Mouse (Mus musculus): ENCODE measurements around the gene B2m. TPM values are rescaled to one million over a fixed set of nuclear protein-coding genes. Genes with fewer than 3 reads are reported as not detected.
"Not testable (repeated sequence)": the region's sequence is repeated elsewhere in the genome, so short reads cannot be mapped to it uniquely, and the experiment has no call there.

The B2m gene
- total RNA-seq (2021), result 100 to 1,000 TPM; 114 to 128 TPM
- long read RNA-seq, transcript B2m-201 (4 exons, 860 nt), result major isoform, 32 of 36 reads
- long read RNA-seq, partial matches to known transcripts, result 3 of 36 reads
- long read RNA-seq, other reads (novel, unspliced or antisense), result 1 of 36 reads

DNA sequence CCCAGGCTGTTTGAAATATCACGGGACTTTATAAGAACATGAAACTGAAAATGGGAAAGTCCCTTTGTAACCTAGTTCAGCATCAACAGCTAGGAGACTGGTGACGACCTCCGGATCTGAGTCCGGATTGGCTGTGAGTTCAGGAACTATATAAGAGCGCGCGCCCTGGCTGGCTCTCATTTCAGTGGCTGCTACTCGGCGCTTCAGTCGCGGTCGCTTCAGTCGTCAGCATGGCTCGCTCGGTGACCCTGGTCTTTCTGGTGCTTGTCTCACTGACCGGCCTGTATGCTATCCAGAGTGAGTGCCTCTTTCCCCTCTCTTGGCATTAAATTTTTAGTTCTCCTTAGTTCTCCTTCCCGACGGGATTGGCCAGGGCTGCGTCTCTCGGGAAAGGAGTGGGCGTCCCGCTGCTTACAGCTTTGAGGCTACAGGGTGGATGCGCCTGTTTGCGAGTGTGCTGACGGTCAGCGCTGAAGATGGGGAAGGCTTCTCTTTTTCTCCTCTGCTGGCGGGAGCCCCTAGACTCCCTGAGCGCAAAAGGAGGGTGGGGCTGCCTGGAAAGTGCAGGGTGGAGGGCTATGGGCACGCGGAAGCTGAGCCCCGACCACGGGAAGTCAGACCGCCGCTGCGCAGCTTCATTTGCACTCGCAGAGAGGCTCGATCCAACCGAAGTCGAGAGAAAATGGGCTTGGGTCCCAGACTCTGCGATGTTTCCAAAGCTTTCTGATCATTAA, at the start of gene B2m:
B2m (plus strand) TSS at position 179 of the 734 bp plus-strand sequence.
- peak; percentile 82 to 97 for DNase-seq (ENCODE audit: low spot score in 2 of 2)

DNA sequence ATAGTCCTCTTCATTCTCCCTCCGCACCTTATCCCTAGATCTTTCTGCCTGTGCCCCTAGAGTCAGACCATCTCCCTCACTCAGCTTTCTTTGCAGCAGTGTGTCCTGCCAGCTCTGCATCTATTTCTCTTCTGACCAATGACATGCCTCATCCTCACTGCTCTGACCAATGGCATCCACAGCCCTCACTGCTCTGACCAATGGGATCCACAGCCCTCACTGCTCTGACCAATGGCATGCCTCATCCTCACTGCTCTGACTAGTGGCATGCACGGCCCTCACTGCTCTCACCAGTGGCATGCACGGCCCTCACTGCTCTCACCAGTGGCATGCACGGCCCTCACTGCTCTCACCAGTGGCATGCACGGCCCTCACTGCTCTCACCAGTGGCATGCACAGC, 49.8 kb upstream of the B2m start:
- not testable (repeated sequence) for DNase-seq (ENCODE audit: low spot score in 2 of 2)

DNA sequence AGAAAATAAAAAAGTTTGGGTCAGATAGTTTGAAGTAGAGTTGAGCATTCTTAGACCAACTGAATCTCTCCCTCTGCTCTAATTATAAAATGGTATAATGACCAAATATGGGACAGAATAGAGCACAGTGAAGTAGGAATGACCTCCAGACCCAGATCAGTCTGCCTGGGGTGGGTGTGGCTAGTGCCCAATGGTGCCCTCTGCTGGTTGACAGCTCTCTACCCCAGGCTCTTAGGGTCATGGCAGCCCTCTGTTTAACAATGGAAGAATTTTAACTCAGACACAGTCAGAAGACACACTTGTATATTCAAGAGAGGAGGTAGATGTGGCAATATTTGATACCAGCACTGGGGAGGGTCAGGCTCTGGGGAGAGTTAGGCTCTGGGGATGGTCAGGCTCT, 45.4 kb upstream of the B2m start:
- no peak for DNase-seq (ENCODE audit: low spot score in 2 of 2)

DNA sequence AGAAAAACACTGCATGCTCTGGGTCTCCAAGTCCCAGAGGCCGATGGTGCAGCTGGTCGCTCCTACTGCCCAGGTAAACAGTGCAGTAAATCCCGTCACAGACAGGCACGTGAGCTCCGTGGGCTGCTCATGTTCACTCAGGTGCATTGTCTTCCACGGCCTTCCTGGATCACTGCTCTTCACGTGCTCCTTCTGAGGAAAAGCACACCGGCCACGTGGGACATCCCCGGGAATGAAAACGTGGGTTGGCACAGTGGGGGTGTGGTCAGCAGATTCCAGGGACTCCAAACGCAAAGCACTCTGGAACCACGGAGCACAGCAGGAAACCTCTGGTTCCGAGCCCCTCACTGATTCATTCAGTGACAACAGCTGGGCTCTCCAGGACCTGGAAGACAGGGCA, 39.4 kb upstream of the B2m start:
- DNase-seq (ENCODE audit: low spot score in 2 of 2), result no peak

DNA sequence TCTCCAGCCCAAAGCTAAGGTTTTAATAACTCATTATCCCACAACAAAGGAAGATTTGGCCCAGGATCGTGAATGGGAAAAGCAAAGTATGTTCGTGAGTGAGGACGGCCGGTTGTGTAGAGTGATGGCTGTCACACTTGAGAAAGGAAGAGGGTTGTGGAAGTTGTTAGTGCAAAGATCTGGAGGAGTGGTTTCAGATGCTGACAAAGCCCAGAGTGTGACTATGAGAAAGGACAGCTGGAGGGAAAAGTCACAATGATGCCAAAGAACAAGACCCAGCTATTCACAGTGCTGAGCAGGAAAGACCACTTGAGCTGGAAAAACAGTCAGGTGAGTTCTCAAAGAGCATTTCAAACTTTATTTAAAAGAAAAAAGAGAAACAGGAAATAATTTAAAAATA, 37.8 kb upstream of the B2m start:
- DNase-seq (ENCODE audit: low spot score in 2 of 2), result no peak

DNA sequence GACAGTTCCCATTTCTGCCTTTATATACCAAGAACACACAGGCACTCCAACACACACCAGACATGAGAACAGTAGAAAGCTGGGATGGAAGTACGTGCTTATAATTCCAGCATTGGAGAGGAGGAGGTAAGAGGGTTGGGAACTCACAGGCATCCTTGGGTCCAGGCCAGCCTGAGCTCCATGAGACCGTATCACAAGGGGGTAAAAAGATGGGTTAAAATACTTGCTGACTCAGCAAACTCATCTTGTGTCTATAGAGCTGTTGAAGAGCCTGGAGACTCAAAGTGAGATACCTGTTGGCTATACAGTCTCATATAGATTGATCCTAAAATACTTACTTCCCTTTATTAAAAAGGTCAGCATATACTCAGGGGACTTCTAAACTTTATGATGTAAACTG, 30.6 kb upstream of the B2m start:
- no peak for DNase-seq (ENCODE audit: low spot score in 2 of 2)

DNA sequence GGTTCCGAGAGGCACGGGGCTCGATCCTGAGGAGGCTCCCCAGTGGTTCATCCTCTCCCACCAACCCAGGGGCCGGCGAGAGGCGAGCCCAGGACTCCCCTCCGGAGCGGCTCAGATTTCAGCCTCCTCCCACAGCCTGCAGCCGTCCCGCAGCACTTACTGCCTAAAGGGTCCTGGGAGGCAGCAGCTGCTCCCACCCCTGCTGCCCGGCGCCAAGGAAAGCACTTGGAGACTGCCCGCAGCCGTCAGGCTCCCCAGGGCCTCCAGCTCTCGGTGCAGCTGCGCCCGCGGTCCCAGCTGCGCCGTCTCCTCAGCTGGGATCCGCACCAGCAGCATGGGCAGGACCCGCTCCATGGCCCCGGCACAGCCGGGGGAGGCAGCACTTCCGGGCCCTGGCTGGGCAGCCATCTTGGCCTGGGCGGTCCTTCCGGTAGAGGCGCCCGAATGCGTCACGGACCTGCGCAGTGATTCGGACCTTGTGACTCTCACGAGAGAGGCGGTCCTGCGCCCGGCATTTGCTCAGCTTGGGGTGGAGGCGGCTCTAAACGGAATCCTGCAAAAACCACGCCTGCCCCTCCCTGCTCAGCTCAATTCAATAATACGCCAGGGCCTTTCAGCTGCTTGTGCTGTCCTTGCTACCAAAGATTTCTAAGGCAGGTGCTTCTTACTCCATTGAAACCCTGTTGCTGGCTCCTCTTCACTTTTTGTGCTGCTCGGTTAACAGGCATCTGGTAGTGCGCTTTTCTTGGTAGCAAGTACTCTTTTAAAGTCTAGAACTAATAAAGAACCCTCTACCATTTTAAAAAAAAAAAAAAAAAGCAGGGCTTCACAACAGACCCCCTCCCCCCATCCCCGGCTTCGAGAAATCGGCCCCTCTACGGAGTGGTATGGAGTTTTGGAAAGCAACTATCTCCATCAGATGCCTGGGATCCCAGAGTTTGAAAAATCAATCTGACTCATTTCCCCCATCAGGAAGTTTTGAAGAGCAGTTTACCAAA, 29.2 kb upstream of the B2m start, which contains the start of gene Spg11:
Spg11 (minus strand) TSS at position 426 of the 998 bp plus-strand sequence.
- DNase-seq (ENCODE audit: low spot score in 2 of 2), result peak; percentile 98 to 99

DNA sequence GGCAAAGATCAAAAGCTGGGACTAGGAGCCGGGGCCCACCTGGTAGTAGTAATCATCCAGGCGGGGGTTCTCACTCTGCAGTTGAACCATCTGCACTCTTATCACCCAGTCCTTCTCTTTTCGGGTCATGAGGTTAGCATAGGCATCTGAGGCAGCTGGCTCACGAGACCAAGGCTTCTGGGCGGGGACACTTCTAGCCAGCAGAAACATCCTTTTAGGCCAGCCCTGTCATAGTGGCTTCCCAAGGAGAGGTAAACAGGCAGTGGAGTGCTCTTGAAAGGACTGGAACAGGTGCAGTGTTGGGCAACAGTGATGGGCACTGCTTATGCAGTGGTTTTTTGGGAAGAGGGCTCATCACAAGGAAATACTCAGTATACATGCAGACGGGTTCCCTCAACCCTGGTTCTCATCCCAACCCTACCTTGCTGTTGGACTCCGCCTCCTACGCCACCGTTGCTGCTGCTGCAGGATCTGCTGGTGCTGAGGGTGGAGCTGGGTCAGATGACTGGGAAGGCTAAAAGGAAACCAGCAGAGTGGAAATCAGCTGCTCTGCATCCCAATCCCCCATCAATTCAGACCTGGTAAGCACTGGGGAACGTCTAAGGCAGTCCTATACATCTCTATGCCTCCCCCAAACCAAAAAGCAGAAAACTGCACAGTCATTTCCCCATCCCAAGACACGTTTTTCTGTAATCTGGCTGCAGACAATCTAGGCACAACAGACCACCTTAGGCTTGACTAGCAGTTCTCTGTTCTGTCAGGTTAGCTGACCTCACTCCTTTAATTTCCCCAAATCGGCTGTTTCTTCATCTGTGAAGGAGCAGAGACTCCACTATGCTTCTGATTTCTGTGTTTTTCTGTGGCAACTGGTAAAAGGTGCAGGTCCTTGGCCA, 21.6 kb upstream of the B2m start:
- no peak for DNase-seq (ENCODE audit: low spot score in 2 of 2)

DNA sequence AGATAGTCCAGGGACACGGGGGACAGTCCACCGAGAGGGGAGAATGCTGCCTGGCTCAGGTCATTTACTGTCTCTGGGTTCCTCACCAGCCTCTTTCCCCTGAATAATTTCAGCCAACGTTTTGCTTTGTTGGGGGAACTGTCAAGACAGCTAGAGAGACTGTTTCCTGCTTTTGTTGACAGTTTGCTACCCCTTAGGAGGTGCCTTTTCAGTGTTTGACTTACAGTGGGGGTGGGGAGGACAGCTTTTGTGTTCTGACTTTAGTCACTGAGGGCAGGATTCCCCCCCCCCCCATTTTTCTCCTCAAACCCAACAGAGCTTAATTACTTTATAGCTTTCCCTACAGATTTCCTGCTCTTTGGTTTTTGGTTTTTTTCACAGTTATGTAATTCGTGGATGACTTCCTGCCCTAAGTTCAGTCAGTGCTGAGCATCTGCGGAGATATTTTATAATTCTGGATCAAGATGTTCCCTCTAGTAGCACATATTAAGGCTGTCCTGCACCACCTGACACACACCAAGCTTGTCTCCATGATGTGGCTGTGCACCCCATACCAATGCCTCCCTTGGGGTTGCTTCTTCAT, 20.6 kb upstream of the B2m start:
- DNase-seq (ENCODE audit: low spot score in 2 of 2), result no peak

DNA sequence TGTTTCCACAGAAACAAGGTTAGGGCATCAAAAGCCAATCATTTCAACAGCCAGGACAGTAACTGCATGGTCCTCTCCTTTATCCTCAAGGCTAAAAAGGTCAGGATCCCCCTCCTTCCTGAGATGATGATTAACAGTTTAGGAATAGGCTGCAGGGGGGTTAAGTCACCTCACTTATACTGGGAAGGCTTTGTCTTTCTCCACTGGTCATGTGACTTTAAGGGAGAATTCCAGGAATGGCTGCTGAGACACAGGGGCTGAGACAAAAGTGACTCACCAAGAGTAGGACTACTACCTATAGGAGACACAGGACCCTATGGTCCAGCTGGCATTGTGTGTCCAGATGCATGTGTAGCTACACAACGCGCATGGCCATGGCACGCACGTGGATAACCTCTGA, 19.9 kb upstream of the B2m start:
- no peak for DNase-seq (ENCODE audit: low spot score in 2 of 2)

DNA sequence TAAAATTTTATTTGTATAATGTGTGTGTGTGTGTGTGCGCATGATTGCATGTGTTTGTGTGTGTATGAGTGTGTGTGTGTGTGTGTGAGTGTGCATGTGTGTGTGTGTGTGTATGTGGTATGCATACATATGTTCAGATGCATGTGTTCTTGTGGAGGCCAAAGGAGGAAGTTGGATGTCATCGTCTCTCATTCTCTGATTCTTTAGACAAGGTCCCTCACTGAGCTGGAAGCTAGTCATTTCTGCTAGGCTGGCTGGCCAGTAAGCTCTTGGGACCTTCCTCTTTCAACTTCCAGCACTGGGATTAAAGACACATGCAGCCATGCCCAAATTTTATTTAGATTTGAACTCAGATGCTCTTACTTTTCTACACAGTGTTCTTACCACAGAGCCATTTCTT, 15.4 kb upstream of the B2m start:
- no peak for DNase-seq (ENCODE audit: low spot score in 2 of 2)

DNA sequence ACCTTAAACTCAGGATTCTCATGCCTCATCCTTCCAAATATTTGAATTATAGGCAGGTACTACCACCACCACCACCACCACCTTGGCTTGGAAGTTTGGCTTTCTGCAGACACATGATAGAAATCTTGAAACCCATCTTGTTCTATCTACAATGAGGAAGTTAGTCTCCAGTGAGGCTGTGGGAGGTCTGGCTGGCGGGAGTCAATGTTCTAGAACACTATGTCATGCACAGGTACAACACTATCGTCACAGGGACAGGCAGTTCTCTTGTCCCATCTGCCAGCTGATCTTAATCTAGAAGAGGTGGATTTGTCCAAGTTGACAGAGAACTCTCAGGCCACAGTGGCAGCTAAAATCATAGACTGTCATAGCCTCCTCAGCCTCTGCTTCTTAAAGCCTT, 14.9 kb upstream of the B2m start:
- DNase-seq (ENCODE audit: low spot score in 2 of 2), result no peak

DNA sequence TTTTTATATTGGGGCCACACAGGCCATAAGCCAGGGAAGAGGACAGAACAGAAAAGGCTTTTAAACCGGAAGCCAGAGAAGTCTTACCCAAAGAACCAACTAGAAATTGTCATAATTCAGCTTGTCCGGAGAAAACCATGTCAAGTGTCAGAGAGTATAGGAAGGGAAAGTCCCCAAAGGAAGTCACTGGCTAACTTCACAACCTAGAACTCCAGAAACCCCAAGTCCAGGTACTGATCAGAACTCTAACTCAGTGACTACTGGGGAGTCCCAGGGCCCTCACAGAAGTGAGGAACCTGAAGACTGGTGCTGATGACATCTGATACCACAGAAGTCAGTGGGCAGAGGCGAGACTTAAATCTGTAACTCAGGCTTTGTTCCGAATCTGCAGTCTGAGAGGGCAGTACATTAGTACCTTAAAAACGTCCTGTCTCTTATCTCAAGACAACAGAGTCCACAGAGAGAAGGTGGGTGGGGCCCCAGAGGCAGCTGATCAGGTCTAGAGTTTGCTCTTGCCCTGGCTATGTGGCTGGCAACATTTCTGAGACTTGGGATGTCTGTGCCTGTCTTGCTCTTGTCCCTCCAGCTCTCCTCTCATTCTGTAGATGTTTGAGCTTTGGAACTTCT, 9.5 kb upstream of the B2m start:
- no peak for DNase-seq (ENCODE audit: low spot score in 2 of 2)

DNA sequence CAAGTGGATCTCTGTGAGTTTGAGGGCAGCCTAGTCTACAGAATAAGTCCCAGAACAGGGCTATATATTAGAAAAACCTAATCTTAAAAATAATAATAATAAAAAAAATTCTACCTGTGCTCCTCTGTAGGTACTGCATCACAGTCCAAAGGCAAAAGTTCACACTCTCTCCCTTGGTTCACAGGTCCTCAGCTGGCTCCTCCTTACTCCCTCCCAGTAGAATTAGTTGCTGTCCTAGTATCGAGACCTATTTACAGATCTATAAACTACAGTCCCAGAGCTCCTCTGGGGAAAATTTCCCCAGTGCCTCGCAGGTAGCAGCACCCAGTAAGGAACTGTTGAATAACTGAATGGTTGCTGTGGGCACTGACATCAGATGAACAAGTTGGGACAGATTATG, 6.7 kb upstream of the B2m start:
- DNase-seq (ENCODE audit: low spot score in 2 of 2), result no peak

DNA sequence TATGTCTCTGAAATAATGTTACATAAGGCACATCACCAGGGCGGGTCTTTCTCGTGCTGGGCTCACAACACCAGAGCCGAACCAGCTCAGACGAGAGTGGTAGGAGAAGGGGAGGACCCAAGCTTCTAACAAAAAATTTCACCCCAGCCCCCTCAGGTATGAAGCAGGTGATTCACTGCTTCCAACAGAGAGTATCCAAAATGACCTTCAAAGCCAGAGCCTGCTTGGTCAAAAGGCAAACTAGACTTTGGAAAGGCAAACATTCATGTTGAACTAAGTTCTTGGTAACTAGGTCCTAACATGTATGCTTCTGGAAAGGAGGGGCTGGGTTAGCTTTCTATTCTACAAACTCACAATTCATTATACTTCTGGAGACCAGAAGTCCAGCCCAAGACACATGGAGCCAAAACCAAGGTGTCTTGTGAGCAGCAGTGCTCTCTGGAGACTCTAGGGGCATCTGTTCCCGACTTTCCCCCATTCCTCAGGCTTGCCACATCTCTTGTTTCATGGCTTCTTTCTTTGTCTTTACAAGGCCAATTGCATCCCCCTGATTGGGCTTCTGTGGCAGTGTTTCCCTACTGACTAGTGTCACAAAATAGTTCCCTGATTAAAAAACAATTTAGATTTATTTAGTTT, 6.0 kb upstream of the B2m start:
- no peak for DNase-seq (ENCODE audit: low spot score in 2 of 2)

DNA sequence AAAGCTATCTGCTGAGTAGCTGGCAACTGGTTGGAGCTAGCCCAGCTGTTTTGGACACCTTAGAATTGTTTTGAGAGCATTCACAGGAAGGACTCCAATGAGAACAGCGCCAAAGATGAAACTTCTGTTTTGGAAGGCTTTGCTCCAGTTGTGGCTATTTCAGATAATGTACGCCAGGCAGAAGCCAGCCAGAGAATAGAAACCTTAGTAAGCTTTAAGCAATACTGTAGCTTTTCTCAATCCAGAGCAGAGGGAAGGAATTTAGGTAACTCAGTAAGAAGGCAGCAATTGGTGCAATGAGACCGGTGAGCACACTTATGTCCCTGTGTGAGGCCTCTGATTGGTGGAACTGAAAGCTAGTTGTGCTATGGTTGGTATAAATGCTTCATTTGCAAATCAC, 4.4 kb upstream of the B2m start:
- DNase-seq (ENCODE audit: low spot score in 2 of 2), result no peak

DNA sequence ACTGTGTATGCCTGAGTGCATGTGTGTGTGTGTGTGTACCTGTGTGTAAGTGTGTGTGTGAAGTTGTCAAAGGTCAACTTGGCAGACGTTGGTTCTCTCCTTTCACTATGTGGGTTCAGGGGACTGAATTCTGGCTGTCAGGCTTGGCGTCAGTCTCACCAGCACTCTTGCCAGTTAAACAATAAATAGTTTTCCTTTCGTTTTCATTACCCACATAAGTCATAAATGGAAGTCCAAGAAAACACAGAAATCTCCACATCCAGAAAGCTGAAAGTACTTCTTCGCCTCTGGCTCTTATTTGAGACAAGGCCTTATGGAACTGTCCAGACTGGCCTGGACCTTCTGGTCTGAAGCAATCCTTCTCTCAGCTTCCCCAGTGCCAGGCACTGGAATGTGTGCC, 1.7 kb upstream of the B2m start:
- no peak for DNase-seq (ENCODE audit: low spot score in 2 of 2)

DNA sequence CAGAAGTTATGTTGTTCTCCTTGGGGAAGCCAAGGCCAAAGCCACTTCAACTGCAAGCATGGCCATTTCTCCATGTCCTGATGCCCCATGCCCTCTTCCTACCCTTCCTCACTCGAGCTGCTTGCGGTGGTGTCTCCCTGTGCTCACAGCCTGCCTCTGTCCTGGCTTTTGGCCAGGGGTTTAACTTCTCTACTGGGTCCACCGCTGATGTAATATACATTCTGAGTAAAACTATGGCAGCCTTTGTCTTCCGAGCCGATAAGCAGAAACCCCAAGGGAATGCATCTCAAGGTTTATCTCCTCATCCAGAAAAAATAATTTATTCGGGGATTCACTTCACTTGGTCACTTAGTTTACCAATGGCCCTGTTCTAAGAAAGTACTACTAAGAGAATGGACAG, 799 bp upstream of the B2m start:
- DNase-seq (ENCODE audit: low spot score in 2 of 2), result no peak

DNA sequence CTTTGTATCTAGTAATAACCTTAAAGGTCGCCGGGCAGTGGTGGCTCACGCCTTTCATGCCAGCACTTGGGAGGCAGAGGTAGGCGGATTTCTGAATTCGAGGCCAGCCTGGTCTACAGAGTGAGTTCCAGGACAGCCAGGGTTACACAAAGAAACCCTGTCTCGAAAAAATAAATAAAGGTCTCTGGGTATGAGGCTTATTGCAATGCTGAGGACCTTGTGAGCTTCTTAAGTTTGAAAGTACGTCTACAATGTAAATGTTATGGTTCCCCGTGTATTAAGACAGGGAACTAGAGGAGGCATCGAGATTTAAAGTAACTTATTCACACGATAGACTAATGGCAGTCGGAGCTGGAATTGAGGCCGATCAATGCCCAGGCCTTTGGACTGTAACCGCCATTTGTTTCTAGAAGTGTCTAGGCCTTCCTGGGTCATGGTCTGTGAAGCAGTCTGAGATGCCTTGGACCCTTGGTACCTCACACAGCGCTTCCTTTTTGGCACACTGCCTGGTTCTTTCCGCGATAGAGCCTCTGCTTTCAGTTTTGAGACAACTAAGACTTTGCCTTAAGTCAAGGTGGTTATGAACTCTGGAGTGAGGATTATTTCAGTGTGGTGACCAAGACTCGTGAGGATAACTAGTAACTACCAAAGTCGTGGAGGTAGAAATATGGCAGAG, 894 bp downstream of the B2m start:
- DNase-seq (ENCODE audit: low spot score in 2 of 2), result peak in 1 of 2 experiments; percentile 38
